Mouse (Mus musculus) embryo, embryonic 10 days (tissue): ENCODE measurements around the gene Prl2c5.
"Not testable (repeated sequence)": the region's sequence is repeated elsewhere in the genome, so short reads cannot be mapped to it uniquely, and the experiment has no call there.

Experiments used
- DNase-seq: peaks from one replicate; pipeline ENCODE4 v3.0.0-alpha.2; 2015; ENCODE audit warnings: low spot score

Prl2c5 gene

GRCm38 (mm10) chr13:13182415-13182814 lies at the start of gene Prl2c5:
TSS of gene Prl2c5 (plus strand) at chr13:13182715.
- DNase-seq = not testable (repeated sequence)

- DNase-seq = not testable (repeated sequence)
Measured at GRCm38 (mm10) chr13:13162777-13163485, 19.6 kb upstream of the Prl2c5 start.

- not testable (repeated sequence) for DNase-seq
Measured at GRCm38 (mm10) chr13:13168631-13169030, 13.9 kb upstream of the Prl2c5 start.

GRCm38 (mm10) chr13:13173616-13174136 lies 8.8 kb upstream of the Prl2c5 start:
- not testable (repeated sequence) for DNase-seq

GRCm38 (mm10) chr13:13175736-13176135 lies 6.8 kb upstream of the Prl2c5 start:
- not testable (repeated sequence) for DNase-seq

GRCm38 (mm10) chr13:13211168-13211567 lies 28.7 kb downstream of the Prl2c5 start:
- DNase-seq = not testable (repeated sequence)

GRCm38 (mm10) chr13:13216363-13216762 lies 33.8 kb downstream of the Prl2c5 start:
- not testable (repeated sequence) for DNase-seq

GRCm38 (mm10) chr13:13220231-13220630 lies 37.7 kb downstream of the Prl2c5 start:
- not testable (repeated sequence) for DNase-seq

GRCm38 (mm10) chr13:13237456-13237855 lies 54.9 kb downstream of the Prl2c5 start:
- DNase-seq = peak; percentile 44
